Mouse (Mus musculus) heart, embryonic 10.5 days (tissue): Measurements from ENCODE around the gene Mcl1. TPM values are rescaled to one million over a fixed set of nuclear protein-coding genes. Genes with fewer than 3 reads are reported as not detected.
A peak's percentile ranks its signal among the peaks of the same experiment; 100 is the strongest.
"Not testable (repeated sequence)": the region's sequence is repeated elsewhere in the genome, so short reads cannot be mapped to it uniquely, and the experiment has no call there.

ENCODE experiments used
- DNase-seq: peaks from one replicate; pipeline ENCODE4 v3.0.0-alpha.2; 2017; ENCODE audit warnings: low spot score
- H3K27ac ChIP-seq: fragments of 300-500 bp; sonication (generic); 2 replicates; pipeline ENCODE4 v1.5.1; 2016; ENCODE audit warnings: mild to moderate bottlenecking
- H3K27me3 ChIP-seq: fragments of 300-500 bp; sonication (generic); 2 replicates; pipeline ENCODE4 v1.6.1; 2016; ENCODE audit warnings: mild to moderate bottlenecking; ENCODE audit not compliant: poor library complexity, insufficient read depth, severe bottlenecking
- H3K36me3 ChIP-seq: fragments of 300-500 bp; sonication (generic); 2 replicates; pipeline ENCODE4 v1.6.1; 2016; ENCODE audit warnings: mild to moderate bottlenecking, moderate library complexity
- H3K4me1 ChIP-seq: fragments of 300-500 bp; sonication (generic); 2 replicates; pipeline ENCODE4 v1.6.1; 2016; ENCODE audit warnings: mild to moderate bottlenecking
- H3K4me3 ChIP-seq: fragments of 300-500 bp; sonication (generic); 2 replicates; pipeline ENCODE4 v1.5.1; 2016; ENCODE audit warnings: mild to moderate bottlenecking, moderate library complexity
- H3K9me3 ChIP-seq: fragments of 300-500 bp; sonication (generic); 2 replicates; pipeline ENCODE4 v1.6.1; 2016; ENCODE audit warnings: mild to moderate bottlenecking, moderate library complexity
- WGBS: fragments of 180-500 bp; shearing (Covaris S2); methylation state at CpG from one replicate; pipeline ENCODE4 v1.1.7; 2016; 5-methylcytosine and 5-hydroxymethylcytosine counted together
- polyA plus RNA-seq: library from polyadenylated mRNA; unstranded; fragments of >200 nt; fragmentation: Nextera tagmentation; extraction: Ambion mirVana; gene quantifications from 2 replicates; pipeline ENCODE4 v1.2.1, GENCODE M21; 2016

The Mcl1 gene
- 37.7 and 50.2 TPM in 2 replicates for polyA plus RNA-seq

DNA sequence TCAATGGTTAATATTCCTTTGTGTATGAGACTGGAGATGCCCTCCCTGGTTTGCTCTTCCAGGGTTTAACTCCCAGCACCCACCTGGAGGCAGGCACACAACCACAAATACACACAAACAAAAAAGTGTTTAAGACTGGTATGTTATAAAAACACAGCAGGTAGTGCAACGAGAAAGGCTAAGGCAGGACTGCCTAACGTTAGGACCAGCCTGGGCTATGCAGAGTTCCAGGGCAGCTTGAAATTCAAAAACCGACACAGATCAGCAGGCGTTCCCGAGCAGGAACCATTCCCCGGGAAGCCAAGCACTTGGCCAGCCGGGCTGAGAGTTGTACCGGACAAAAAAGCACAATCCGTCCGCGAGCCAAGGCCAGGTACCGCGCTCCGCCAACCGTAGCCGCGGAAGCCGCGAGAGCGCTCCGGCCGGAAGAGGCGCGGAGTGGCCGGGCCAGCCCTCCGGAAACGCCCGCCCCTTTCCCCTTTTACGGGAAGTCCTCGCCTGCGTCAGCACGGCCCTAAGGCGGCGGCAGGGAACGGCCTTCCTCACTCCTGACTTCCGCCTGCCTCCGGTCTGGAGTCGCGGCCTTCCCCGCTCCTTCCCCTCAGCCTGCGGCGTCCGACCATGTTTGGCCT, at the start of gene Mcl1:
TSS of gene Mcl1 (plus strand) at position 553 of the 632 bp plus-strand sequence.
- H3K27ac ChIP-seq, result peak within 1 kb of the TSS; percentile 98
- H3K27me3 ChIP-seq, result no peaks in the 10 kb centered on the region
- H3K36me3 ChIP-seq, result peaks cover 32% of the 10 kb centered on the region
- peaks cover 32% of the 10 kb centered on the region for H3K4me1 ChIP-seq
- DNase-seq, result peak; percentile 97
- WGBS, result under 1% methylated on average over 43 of the region's 43 CpGs
- peak within 1 kb of the TSS; percentile 97 for H3K4me3 ChIP-seq
- H3K9me3 ChIP-seq, result no peaks in the 10 kb centered on the region

DNA sequence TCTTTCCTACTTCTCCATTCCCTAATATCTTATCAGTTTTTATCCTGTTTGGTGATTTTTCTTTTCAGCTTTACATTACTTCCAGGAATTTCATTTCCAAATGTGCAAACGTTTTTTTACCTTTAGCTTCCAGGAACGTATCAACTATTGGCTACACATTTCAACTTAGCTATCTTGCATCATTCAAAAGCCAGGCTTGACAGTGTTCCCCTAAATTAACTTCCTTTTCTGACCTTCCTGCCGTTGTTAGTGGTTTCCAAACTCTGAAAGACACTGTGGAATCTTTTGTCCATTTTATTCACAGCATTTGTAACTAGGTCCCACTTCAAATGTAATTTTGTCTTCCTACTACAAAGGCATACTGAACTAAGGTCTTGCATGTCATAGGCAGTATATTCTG, 49.4 kb upstream of the Mcl1 start:
- Histone ChIP-seq H3K4me3 (no peak overlapping the region), H3K27ac (no peak overlapping the region), H3K36me3 (peaks cover 56% of the 10 kb centered on the region), H3K27me3 (no peaks in the 10 kb centered on the region), H3K4me1 (no peaks in the 10 kb centered on the region), H3K9me3 (no peaks in the 10 kb centered on the region)
- no peak for DNase-seq
- WGBS, result 68% methylated on average over 3 of the region's 3 CpGs

DNA sequence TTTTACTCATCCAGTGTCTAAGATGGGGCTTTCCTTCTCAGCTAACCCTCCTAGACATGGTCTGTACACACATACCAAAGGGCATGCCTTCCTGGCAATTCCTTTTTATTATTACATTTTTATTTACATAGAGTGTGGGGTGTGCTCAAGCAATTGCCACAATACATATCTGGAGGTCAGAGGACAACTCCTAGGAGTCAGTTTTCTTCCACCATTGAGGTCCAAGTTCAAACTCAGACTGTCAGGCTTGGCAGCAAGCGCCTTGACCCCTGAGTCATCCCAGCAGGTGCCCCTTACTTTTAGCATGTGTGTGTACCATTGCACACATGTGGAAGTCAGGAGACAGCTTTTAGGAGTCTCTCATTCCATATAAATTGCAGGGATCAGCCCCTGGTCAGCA, 44.6 kb upstream of the Mcl1 start:
- 100% methylated on average over 1 of the region's 1 CpGs for WGBS
- no peak for DNase-seq
- Histone ChIP-seq H3K4me1 (no peaks in the 10 kb centered on the region), H3K36me3 (peaks cover 56% of the 10 kb centered on the region), H3K4me3 (no peak overlapping the region), H3K27me3 (no peaks in the 10 kb centered on the region), H3K9me3 (no peaks in the 10 kb centered on the region), H3K27ac (no peak overlapping the region)

DNA sequence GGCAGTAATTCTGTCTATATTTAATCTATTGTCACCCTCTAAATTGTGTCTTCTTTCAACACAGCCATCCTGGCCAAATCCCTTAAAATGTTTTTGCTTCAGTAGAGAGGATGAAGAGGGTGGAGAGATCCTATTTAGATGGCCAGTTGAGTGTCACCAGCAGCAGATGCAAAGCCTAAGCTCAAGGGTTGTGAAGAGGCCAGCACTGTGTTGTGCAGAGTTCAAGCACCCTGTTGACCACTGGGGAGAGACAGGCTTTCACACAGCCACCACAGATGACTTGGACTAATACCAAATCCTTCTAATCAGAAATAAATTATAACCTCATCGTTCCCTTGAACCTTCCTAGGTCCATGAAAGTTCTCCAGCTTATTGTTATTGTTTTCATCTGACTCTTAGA, 40.1 kb upstream of the Mcl1 start:
- DNase-seq, result no peak
- no peak overlapping the region for H3K27ac ChIP-seq
- H3K27me3 ChIP-seq, result no peaks in the 10 kb centered on the region
- 79% methylated on average over 1 of the region's 1 CpGs for WGBS
- H3K4me3 ChIP-seq, result no peak overlapping the region
- H3K9me3 ChIP-seq, result no peaks in the 10 kb centered on the region
- peaks cover 45% of the 10 kb centered on the region for H3K36me3 ChIP-seq
- peaks cover 1% of the 10 kb centered on the region for H3K4me1 ChIP-seq

DNA sequence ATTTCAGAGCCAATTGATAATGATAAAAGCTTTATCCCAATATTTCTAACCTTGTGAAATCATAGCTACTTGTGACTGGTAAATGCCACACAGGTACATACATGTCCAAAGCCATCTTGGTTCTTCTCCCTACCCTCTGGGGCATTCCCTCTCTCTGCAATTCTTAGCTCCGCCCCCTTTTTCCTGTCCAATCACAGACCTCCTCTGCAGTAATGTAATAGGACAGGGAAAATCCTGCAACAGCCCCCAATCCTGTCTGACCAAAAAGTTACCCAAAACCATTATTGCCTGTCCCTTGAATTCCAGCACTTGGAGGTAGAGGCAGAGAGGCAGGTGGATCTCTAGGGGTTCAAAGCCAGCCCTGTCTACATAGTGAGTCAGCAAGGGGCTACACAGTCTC, 37.3 kb upstream of the Mcl1 start:
- Histone ChIP-seq H3K27ac (no peak overlapping the region), H3K36me3 (peaks cover 36% of the 10 kb centered on the region)
- WGBS, result 58% methylated on average over 1 of the region's 1 CpGs

DNA sequence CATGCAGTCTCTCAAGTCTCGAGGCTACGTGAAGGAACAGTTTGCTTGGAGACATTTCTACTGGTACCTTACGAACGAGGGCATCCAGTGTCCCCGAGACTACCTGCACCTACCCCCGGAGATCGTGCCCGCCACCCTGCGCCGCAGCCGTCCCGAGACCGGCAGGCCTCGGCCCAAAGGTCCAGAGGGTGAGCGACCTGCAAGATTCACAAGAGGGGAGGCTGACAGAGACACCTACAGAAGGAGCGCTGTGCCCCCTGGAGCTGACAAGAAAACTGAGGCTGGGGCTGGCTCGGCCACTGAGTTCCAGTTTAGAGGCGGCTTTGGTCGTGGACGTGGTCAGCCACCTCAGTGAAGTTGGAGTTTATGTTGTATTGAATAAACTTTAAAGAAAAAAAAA, 36.2 kb upstream of the Mcl1 start:
- H3K9me3 ChIP-seq, H3K27ac ChIP-seq, H3K4me3 ChIP-seq, DNase-seq, H3K27me3 ChIP-seq: not testable (repeated sequence)
- 90% methylated on average over 20 of the region's 20 CpGs for WGBS
- Histone ChIP-seq H3K36me3 (peaks cover 35% of the 10 kb centered on the region), H3K4me1 (peaks cover 14% of the 10 kb centered on the region)

More for the DNA sequence above, 37.3 kb upstream of the Mcl1 start:
- Histone ChIP-seq H3K9me3 (no peaks in the 10 kb centered on the region), H3K4me1 (peaks cover 13% of the 10 kb centered on the region), H3K4me3 (no peak overlapping the region), H3K27me3 (no peaks in the 10 kb centered on the region)
- DNase-seq, result no peak

DNA sequence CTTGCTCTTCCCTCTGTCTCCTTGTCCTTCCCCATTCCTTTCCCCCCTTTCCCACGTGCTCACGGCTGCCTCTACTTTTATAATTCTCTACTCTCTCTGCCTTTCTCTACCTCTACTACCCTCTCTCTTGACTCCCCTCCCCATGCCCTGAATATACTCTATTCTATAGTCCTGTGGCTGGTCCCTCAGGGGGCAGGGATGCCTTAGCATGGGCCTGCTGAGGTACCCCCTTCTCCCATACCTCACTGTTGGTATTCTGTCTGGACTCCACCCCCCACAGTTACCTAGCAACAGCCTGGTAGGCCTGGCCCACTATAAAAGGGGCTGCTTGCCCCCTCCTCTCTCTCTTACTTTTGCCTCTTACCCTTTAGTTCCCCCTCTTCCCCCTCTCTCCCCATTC, 35.0 kb upstream of the Mcl1 start:
- Histone ChIP-seq H3K36me3 (peaks cover 35% of the 10 kb centered on the region), H3K9me3 (no peaks in the 10 kb centered on the region), H3K4me3 (no peak overlapping the region), H3K27ac (0 out of 2 replicates have a peak overlapping the region, but pooled peaks have one; percentile 94), H3K27me3 (no peaks in the 10 kb centered on the region), H3K4me1 (peaks cover 14% of the 10 kb centered on the region)
- 60% methylated on average over 2 of the region's 2 CpGs for WGBS
- DNase-seq, result no peak

DNA sequence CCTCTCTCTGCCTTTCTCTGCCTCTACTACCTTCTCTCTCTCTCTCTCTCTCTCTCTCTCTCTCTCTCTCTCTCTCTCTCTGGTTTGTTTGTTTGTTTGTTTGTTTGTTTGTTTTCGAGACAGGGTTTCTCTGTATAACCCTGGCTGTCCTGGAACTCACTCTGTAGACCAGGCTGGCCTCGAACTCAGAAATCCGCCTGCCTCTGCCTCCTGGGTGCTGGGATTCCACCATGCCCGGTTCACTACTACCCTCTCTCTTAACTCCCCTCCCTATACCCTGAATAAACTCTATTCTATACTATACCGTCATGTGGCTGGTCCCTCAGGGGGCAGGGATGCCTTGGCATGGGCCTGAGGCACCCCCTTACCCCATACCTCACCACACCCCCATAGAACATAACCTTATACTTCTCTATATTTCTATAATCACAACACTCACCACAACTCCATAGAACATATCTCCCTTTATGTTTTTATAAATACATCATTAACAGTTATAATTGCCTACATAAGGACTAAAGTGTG, 34.5 kb upstream of the Mcl1 start:
- peaks cover 37% of the 10 kb centered on the region for H3K36me3 ChIP-seq
- not testable (repeated sequence) for H3K27me3 ChIP-seq, H3K9me3 ChIP-seq, DNase-seq
- H3K4me3 ChIP-seq, result peak overlapping the region; percentile 75
- WGBS, result 68% methylated on average over 5 of the region's 5 CpGs
- peaks cover 14% of the 10 kb centered on the region for H3K4me1 ChIP-seq
- peak overlapping the region; percentile 94 for H3K27ac ChIP-seq

DNA sequence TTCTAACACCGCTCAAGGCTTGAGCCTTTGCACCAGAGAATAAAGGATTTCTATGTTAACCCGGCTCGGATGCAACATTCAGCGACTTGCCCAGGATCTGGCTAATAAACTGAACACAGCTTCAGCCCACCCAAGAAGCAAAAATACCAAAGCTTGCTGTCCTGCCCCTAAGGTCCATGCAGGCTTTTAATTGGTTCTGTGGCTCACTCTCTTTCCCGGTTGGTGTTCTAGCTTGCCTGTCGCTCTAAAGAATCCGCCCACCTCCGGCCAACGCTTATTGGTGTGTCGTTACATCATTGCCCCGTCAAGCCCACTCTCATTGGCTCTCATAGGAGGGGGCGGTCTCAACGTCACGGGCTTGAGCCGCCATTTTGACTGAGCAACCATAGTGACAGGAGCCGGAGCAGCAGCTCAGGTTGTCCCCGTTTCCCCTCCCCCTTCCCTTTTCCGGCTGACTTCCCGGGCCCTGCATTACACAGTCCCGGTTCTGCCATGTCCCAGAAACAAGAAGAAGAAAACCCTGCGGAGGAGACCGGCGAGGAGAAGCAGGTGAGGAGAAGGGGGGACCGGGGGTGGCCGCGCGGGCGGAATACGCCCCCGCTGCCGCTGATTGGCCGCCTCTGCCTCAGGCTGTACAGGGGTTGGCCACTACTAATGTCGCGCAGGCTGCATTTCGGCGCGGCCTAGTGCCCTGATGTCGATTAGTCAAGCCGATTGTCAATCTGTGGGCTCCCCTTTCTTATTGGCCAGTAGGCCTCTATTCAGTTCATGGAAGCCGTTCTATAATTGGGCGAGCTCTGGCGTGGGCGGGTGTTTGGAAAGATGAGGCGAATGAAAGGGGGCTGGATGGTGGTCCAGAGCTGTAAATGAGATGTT, 33.7 kb upstream of the Mcl1 start, which contains the start of gene Ensa:
TSS of gene Ensa (plus strand) at position 366 of the 876 bp plus-strand sequence.
- H3K4me3 ChIP-seq, result peak within 1 kb of the TSS; percentile 75
- peaks cover 14% of the 10 kb centered on the region for H3K4me1 ChIP-seq
- peak; percentile 100 for DNase-seq
- H3K27ac ChIP-seq, result peak within 1 kb of the TSS; percentile 94
- WGBS, result 1% methylated on average over 44 of the region's 44 CpGs
- peaks cover 39% of the 10 kb centered on the region for H3K36me3 ChIP-seq
- H3K9me3 ChIP-seq, result no peaks in the 10 kb centered on the region
- H3K27me3 ChIP-seq, result no peaks in the 10 kb centered on the region

DNA sequence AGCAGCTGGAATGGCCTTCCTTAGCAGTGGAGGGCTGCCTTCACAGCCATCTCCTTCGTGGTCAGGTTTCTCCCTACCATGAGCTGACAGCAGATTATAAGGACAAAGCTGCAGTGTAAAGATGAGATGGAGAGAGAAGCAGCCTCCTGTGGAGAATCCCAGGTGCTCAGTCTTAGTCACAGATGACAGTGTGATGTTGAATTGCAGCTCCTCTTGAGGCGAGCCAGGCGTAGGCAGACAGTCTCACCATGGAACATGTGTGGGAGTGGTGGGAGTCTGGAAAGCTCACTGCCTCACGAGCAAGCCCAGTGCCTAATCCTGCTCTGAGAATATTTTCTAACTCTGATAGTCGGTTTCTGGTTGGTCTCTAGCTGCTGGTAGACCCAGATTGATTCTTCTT, 30.8 kb upstream of the Mcl1 start:
- no peaks in the 10 kb centered on the region for H3K27me3 ChIP-seq
- no peak overlapping the region for H3K27ac ChIP-seq
- H3K4me3 ChIP-seq, result no peak overlapping the region
- H3K9me3 ChIP-seq, result no peaks in the 10 kb centered on the region
- no peak for DNase-seq
- H3K36me3 ChIP-seq, result peaks cover 64% of the 10 kb centered on the region
- H3K4me1 ChIP-seq, result peaks cover 14% of the 10 kb centered on the region
- WGBS, result 84% methylated on average over 5 of the region's 5 CpGs

DNA sequence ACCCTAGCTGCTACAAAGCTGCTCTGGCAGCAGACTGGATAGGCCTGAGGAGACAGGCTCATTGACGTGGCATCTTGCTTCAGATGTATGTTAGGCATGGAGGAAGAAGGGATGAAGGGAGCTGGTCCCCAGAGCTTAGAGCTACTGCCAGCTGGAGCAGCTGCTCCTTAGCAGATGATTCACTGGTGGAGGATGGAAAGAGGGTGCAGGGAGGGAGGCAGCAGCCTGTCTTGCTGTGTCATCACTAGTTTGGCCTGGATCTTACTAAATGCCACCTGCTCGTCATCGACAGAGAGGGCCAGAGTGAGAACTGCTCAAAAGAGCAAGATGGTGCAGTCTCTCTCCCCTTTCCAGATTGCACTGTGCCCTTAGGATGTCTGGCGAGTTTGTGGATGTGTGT, 28.8 kb upstream of the Mcl1 start:
- DNase-seq, result no peak
- Histone ChIP-seq H3K4me1 (peaks cover 9% of the 10 kb centered on the region; the same call in 1 of the 2 replicates), H3K4me3 (no peak overlapping the region), H3K9me3 (no peaks in the 10 kb centered on the region), H3K27me3 (no peaks in the 10 kb centered on the region), H3K27ac (no peak overlapping the region), H3K36me3 (peaks cover 83% of the 10 kb centered on the region)
- 82% methylated on average over 4 of the region's 4 CpGs for WGBS

DNA sequence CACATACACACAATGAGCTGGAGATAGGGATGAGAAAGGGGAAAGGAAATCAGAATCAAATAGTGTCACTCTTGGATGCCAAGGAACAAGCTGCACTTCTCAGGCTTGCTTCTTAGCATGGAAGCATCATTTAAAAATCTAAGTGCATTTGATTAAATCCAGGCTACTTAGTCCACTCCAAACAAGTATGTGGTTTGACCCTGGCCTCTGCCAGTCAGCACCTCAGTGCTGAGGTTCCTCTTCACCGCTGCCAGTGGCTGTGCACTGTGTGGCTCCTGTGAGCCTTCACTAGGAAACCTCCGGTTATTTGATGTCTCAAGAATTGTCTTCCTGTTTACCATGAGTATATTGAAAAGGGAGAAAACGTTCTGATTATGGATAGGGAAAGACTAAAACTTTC, 27.7 kb upstream of the Mcl1 start:
- no peak for DNase-seq
- whole genome bisulfite sequencing, result 77% methylated on average over 3 of the region's 3 CpGs
- H3K9me3 ChIP-seq, result no peaks in the 10 kb centered on the region
- peaks cover 8% of the 10 kb centered on the region; the same call in 1 of the 2 replicates for H3K4me1 ChIP-seq
- H3K27me3 ChIP-seq, result no peaks in the 10 kb centered on the region
- peaks cover 93% of the 10 kb centered on the region for H3K36me3 ChIP-seq
- no peak overlapping the region for H3K27ac ChIP-seq
- H3K4me3 ChIP-seq, result no peak overlapping the region

DNA sequence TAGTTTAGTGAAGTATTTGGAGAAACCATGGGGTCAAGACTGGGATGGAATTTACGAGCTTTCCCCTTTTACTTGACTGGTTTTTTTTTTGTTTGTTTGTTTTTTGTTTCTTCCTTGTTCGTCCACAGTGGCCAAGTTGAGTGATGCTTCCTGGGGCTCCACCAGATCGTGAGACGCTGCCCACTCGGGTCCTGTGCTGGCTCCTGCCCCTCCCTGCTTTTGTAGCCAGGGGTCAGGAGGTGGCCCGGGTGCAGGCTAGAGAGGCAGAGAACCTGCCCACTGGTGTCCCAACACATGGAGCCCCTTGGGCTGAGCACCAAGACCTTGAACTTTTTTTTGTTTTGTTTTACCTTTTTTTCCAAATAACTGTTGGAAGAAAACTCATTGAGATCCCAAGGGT, 27.3 kb upstream of the Mcl1 start:
- Histone ChIP-seq H3K36me3 (peaks cover 94% of the 10 kb centered on the region), H3K4me3 (no peak overlapping the region), H3K9me3 (no peaks in the 10 kb centered on the region), H3K27ac (no peak overlapping the region), H3K4me1 (peaks cover 6% of the 10 kb centered on the region; the same call in 1 of the 2 replicates), H3K27me3 (no peaks in the 10 kb centered on the region)
- 78% methylated on average over 6 of the region's 6 CpGs for WGBS
- DNase-seq, result no peak
